Mouse (Mus musculus) kidney, postnatal 0 days (tissue): ENCODE measurements around the gene Olfr307. TPM values are rescaled to one million over a fixed set of nuclear protein-coding genes. Genes with fewer than 3 reads are reported as not detected.

ENCODE experiments used
- ATAC-seq: fragments of 200-750 bp; cut with Nextera tagmentation; replicated peaks from 2 replicates; pipeline ENCODE4 v1.8.0; 2017; ENCODE audit warnings: low read depth, moderate number of reproducible peaks, moderate TSS enrichment, moderate library complexity; ENCODE audit not compliant: low FRiP score
- DNase-seq: peaks from one replicate; pipeline ENCODE4 v3.0.0-alpha.2; 2016; ENCODE audit warnings: low spot score
- H3K27ac ChIP-seq: fragments of 300-500 bp; sonication (generic); 2 replicates; pipeline ENCODE4 v1.5.1; 2014; ENCODE audit warnings: mild to moderate bottlenecking
- H3K27me3 ChIP-seq: fragments of 300-500 bp; sonication (generic); 2 replicates; pipeline ENCODE4 v1.6.1; 2014; ENCODE audit warnings: low read length, mixed read lengths; ENCODE audit not compliant: insufficient read depth
- H3K36me3 ChIP-seq: fragments of 300-500 bp; sonication (generic); 2 replicates; pipeline ENCODE4 v1.6.1; 2014; ENCODE audit warnings: low read length, mixed read lengths; ENCODE audit not compliant: insufficient read depth
- H3K4me1 ChIP-seq: fragments of 300-500 bp; sonication (generic); replicated peaks from 2 replicates; pipeline ENCODE4 v1.6.1; 2014; ENCODE audit warnings: antibody characterized with exemption, low read length, mixed read lengths; ENCODE audit not compliant: insufficient read depth
- H3K4me2 ChIP-seq: fragments of 300-500 bp; sonication (generic); 2 replicates; pipeline ENCODE4 v1.6.1; 2014; ENCODE audit warnings: mild to moderate bottlenecking, low read length, moderate library complexity, mixed read lengths
- H3K4me3 ChIP-seq: fragments of 300-500 bp; sonication (generic); replicated peaks from 2 replicates; pipeline ENCODE4 v1.5.1; 2014; ENCODE audit warnings: low read depth, low read length
- H3K9ac ChIP-seq: fragments of 300-500 bp; sonication (generic); 2 replicates; pipeline ENCODE4 v1.6.1; 2014; ENCODE audit warnings: low read depth, low read length
- H3K9me3 ChIP-seq: fragments of 300-500 bp; sonication (generic); replicated peaks from 2 replicates; pipeline ENCODE4 v1.6.1; 2016; ENCODE audit warnings: low read length, inconsistent platforms, mixed read lengths
- CTCF ChIP-seq: IDR thresholded peaks from 2 replicates; pipeline ENCODE4 v1.5.1; 2016; ENCODE audit warnings: antibody characterized with exemption, low read depth, mild to moderate bottlenecking, moderate library complexity
- WGBS: fragments of 180-500 bp; shearing (Covaris S2); extraction: QIAGEN DNeasy Blood & Tissue Kit; methylation state at CpG from one replicate; pipeline ENCODE4 v1.1.7; 2014; 5-methylcytosine and 5-hydroxymethylcytosine counted together
- microRNA-seq: library from miRNA; unstranded; fragments of <30 nt; microRNA quantifications from one replicate; pipeline ENCODE4, GENCODE M21; 2016
- polyA plus RNA-seq: library from polyadenylated mRNA; unstranded; fragments of >200 nt; fragmentation: Nextera tagmentation; extraction: Ambion mirVana; gene quantifications from 2 replicates; pipeline ENCODE4 v1.2.1, GENCODE M21; 2015

The Olfr307 gene
- polyA plus RNA-seq, 1 experiment from 2014 or later: not detected

- no peak overlapping the region for H3K27ac ChIP-seq
- no peaks in the 10 kb centered on the region for H3K27me3 ChIP-seq
- no peak for TF ChIP-seq CTCF
- no peak overlapping the region for H3K9ac ChIP-seq
- H3K4me3 ChIP-seq: no peak overlapping the region
- no peak overlapping the region for H3K4me2 ChIP-seq
- WGBS: 64% methylated on average over 14 of the region's 14 CpGs
- DNase-seq (no peak), ATAC-seq (no peak)
- no peaks in the 10 kb centered on the region for H3K36me3 ChIP-seq
- H3K9me3 ChIP-seq: no peaks in the 10 kb centered on the region
- no peaks in the 10 kb centered on the region for H3K4me1 ChIP-seq
These were observed 5.6 kb upstream of the Olfr307 start for GRCm38 (mm10) chr7:86342881-86343565.

DNA sequence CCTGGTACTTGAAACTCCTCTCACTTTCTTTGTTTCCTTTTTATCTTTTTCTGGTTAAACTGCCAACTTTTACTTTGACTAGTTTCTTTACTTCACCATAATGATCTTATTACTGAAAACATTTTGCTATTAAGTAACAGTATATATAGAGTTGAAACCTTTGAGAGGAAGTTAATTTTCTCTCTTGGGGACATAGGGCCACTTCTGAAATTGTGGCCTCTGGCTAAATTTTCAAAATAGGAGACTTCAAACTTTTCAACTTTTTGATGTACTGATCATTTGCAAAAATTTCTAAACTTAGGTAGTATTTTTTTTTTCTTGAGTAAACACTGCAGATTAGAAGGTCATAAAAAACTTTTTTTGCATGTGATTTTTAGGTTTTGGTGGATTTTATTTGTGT lies 11.9 kb downstream of the Olfr307 start, which contains the start of gene Olfr308:
Gene Olfr308, minus strand, starts transcription at position 101 of the 400 bp plus-strand sequence.
- no peak within 1 kb of the TSS for H3K9ac ChIP-seq
- H3K27ac ChIP-seq: no peak within 1 kb of the TSS
- DNase-seq (no peak), ATAC-seq (no peak)
- H3K4me1 ChIP-seq: no peaks in the 10 kb centered on the region
- TF ChIP-seq CTCF: no peak
- H3K4me2 ChIP-seq: no peak within 1 kb of the TSS
- no peaks in the 10 kb centered on the region for H3K9me3 ChIP-seq
- no peak within 1 kb of the TSS for H3K4me3 ChIP-seq
- no peaks in the 10 kb centered on the region for H3K36me3 ChIP-seq
- no peaks in the 10 kb centered on the region for H3K27me3 ChIP-seq

DNA sequence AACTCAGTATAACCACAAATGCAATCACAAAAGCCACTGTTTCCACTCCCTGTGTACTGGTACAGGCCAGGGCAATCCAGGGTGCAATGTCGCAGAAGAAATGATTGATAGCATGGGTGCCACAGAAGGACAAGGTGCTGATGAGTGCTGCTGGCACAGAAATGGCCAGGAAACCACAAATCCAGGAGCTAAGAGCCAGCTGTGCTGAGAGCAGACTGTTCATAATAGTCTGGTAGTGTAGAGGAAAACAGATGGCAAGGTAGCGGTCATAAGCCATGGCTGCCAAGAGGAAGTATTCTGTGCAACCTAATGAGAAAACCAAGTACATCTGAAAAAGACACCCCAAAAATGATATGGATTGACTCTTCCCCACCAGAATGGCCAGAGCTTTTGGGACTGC lies 16.1 kb downstream of the Olfr307 start:
- H3K36me3 ChIP-seq: no peaks in the 10 kb centered on the region
- H3K27ac ChIP-seq: no peak overlapping the region
- ATAC-seq (no peak), DNase-seq (no peak)
- no peak overlapping the region for H3K9ac ChIP-seq
- no peaks in the 10 kb centered on the region for H3K27me3 ChIP-seq
- no peak for TF ChIP-seq CTCF
- 89% methylated on average over 2 of the region's 2 CpGs for WGBS
- no peak overlapping the region for H3K4me2 ChIP-seq
- H3K4me3 ChIP-seq: no peak overlapping the region
- H3K9me3 ChIP-seq: no peaks in the 10 kb centered on the region
- no peaks in the 10 kb centered on the region for H3K4me1 ChIP-seq

DNA sequence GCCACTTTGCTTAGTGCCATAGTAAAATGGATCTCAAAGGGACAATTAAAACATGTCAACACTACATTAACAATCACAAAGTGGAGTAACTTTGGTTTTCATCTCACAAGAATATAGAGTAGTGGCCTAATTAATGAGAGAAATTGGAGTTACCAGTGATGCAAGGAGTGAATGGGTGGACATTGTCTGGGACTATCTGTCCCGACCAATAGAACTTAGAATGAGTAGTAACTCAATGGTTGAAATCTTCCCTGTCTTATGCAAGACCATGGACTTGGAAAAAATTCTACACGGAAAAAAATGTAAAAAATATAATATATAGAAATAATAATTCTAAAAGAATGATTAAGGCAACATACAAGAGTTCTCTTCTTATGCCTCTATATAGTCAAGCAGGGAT lies 23.8 kb downstream of the Olfr307 start, which contains the start of gene Olfr309:
Gene Olfr309, minus strand, starts transcription at position 101 of the 400 bp plus-strand sequence.
- Histone ChIP-seq H3K4me3 (no peak within 1 kb of the TSS), H3K4me2 (no peak within 1 kb of the TSS), H3K9me3 (no peaks in the 10 kb centered on the region), H3K36me3 (no peaks in the 10 kb centered on the region), H3K27ac (no peak within 1 kb of the TSS), H3K4me1 (no peaks in the 10 kb centered on the region), H3K9ac (no peak within 1 kb of the TSS), H3K27me3 (no peaks in the 10 kb centered on the region)
- ATAC-seq (no peak), DNase-seq (no peak)
- no peak for TF ChIP-seq CTCF
- WGBS: 76% methylated on average over 2 of the region's 2 CpGs

Small RNA genes lying within 50 kb of the gene (microRNA-seq; reads per million reads assigned to microRNA genes)
- gene Gm23192: not detected

Other genes with a start within 250 kb of the Olfr307 start
- gene Vmn2r75, start 165.8 kb downstream of the Olfr307 start, polyA plus RNA-seq: not detected in 2 replicates
- gene Vmn2r76, start 91.3 kb downstream of the Olfr307 start, polyA plus RNA-seq: not detected in 2 replicates
- gene Olfr310, start 60.4 kb downstream of the Olfr307 start, polyA plus RNA-seq: not detected in 2 replicates
- gene Olfr309, start 23.9 kb downstream of the Olfr307 start, polyA plus RNA-seq: not detected in 2 replicates
- gene Olfr308, start 12.0 kb downstream of the Olfr307 start, polyA plus RNA-seq: not detected in 2 replicates
- not detected in 2 replicates for gene Olfr305, start 29.3 kb upstream of the Olfr307 start, polyA plus RNA-seq
- not detected in 2 replicates for gene Olfr304, start 49.1 kb upstream of the Olfr307 start, polyA plus RNA-seq
- not detected in 2 replicates for gene Olfr303, start 60.2 kb upstream of the Olfr307 start, polyA plus RNA-seq
- not detected in 2 replicates for gene Olfr301, start 66.3 kb upstream of the Olfr307 start, polyA plus RNA-seq
- not detected in 2 replicates for gene Olfr299, start 122.3 kb upstream of the Olfr307 start, polyA plus RNA-seq
- not detected in 2 replicates for gene Olfr298, start 154.9 kb upstream of the Olfr307 start, polyA plus RNA-seq
- not detected in 2 replicates for gene Olfr297, start 182.4 kb upstream of the Olfr307 start, polyA plus RNA-seq
- gene Olfr295, start 246.3 kb upstream of the Olfr307 start, polyA plus RNA-seq: not detected in 2 replicates